Mouse (Mus musculus) megakaryocyte, adult 5-6 weeks (primary cell): ENCODE measurements at regions not wholly inside any gene's neighbourhood (a gene's known extent, or its start where the extent isn't known, plus 50 kb on each side); places are given as distances from the start of the nearest gene placed in this dataset.
"Not testable (repeated sequence)": the region's sequence is repeated elsewhere in the genome, so short reads cannot be mapped to it uniquely, and the experiment has no call there.

Experiments
- ATAC-seq: 2 replicates; pipeline ENCODE4 v1.8.0; 2016; ENCODE audit warnings: mild to moderate bottlenecking, inconsistent platforms; ENCODE audit not compliant: poor library complexity, severe bottlenecking

GRCm38 (mm10) chr13:7233399-7233798, 584.8 kb upstream of the Pfkp start:
- ATAC-seq, result no peak

DNA sequence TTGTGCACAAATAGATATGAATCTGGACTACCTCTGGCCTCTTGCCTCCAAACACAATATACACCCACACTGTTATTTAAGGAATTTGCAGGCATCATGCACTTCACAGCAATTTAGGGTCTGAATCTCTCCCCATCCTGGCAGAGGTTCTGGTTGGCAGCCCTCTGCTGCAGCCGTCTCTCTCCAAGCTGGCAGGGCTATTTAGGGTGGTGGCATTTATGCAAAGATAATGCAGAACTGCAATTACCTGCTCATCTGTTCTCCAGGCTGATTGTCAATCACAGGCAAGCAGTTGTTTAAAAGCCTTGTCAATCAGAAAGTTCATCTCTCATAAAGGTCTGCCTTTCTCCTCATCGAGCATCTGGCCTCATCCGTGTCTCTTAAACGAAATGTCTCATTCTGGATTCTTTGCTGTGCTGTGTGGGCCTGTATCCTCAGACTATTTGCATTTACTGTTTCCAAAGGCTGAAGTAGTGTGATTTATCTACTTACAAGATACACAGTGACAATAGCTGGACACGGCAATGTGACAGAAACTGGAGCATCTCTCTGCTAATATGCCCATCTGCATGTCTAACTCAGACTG, 558.1 kb upstream of the Pfkp start:
- no peak for ATAC-seq

DNA sequence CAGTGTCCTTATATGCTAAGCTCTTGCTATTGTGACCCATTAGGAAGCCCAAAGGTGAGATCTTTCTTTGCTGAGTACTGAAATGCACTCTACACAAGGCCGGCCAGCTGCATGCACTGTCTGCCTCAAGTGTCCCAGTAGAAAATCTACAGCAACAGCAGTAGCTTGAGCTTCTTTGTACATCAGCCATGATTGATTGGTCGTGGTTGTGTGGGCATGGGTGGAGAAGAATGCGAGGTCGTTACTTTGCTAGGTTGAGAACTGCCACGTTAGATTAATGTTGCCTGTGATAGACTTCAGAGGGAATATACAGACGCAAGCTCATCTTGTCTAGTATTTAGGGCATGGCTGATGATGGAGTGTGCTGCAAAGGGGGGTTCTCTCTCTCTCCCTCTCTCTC, 547.4 kb upstream of the Pfkp start:
- ATAC-seq, result no peak

DNA sequence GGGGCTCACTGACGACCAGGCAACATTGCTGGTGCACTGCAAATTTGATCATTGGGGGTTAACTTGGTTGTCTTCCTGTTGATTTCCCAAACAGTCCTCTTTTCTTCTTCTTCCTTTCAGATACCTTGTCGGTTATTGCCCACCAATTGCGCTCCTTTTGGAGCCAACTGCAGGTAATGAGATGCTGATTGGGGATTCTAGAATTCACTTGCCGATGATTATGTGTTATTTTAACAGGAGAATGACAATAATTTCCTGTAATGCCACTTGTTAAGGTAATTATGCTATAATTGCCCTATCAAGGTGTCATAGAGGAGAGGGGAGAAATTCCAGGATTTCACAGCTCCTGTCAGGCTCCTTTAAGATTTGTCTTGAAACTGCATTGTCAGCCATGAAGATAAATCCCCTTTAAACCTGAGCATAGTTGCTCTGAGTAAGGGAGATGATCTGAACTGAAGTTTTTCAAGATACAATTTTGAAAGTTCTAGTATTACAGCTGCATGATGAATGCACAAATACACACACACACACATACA, 533.7 kb upstream of the Pfkp start:
- no peak for ATAC-seq

DNA sequence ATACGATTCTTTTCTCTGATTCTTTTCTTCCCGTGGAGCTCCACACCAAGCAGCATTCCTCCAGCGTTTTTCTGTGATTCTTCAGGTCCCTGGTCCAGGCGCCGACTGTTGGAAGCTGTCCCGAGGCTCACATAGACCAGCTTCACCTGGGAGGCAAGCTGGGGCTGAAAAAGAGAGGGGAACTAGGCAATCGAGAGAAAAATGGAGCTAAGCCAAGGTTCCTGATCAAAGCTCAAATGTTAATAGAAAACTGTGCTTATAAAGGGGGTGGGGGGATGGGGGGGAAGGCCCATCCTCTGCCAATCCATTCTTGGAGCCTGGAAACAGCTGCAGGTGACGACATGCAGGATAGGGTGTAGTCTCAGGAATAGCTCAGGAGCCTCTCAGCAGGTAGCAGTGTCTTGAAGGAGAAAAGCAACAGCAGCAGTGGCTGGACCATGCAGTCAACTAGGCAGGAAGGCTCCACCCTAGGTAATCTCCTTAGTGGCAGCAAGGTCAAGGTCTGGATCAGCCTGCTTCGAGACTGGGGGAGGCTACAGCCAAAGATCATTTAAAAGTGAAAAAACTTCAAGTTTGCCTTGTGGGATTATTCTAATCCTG, 527.1 kb upstream of the Pfkp start:
- ATAC-seq, result no peak

DNA sequence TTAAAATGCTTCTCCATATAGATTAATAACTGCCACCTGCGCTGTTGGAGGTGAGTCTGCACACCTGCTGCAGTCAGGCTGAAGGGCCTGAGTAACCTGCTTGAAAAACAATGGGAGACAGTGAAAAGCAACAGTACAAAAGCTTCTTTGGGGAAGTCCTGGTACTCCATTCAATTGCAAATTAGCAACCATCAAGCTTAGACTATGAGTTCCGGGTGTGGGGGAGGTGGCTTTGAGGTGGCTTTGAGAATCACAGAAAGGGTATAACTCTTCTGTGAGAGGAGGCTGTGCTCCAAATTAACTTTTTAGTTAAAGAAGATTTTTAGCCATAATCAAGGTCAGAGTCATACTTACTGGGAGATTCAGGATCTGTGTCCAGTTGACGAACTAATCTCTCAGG, 521.5 kb upstream of the Pfkp start:
- ATAC-seq, result not testable (repeated sequence)

- ATAC-seq, result no peak
Measured at GRCm38 (mm10) chr13:7146337-7146736, 497.8 kb upstream of the Pfkp start.

DNA sequence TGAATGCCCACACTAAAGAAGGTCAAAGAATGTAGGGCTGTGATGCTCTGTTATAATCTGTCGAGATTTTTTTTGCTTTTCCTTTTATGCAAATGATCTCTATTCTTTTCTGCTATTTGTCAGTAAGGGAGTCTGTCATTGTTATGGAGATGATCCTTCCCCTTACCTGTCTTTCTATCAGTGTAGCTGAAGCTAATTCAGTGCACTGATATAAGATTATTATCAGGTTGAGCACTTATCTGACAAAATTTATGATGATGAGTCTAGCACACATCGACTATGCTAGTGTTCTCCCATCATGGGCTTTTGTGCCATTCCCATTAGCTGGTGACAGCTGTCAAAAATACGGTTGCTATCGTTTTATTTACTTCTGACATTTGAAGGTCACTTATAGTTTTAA, 462.0 kb upstream of the Pfkp start:
- no peak for ATAC-seq

DNA sequence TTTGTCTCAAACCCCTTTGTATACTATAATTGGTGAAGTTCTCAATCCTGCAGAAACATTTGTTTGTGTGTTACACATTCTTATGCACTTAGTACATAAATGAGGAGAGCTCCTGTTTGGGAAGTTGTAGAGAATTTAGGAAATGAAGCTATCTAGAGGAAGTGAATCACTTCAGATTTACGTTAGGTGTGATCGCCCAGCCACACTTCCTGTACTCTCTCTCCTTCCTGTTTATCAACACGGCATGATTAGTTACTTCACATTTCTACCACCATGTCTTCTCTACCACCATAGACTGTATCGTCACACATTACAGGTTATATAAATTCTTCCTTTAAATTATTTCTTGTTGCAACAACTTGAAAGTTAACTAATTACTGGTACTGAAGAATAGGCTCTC, 454.7 kb upstream of the Pfkp start:
- ATAC-seq, result peak; percentile 76

- ATAC-seq, result no peak
Measured at GRCm38 (mm10) chr13:7093072-7093649, 444.6 kb upstream of the Pfkp start.

- no peak for ATAC-seq
Measured at GRCm38 (mm10) chr13:7090916-7091315, 442.3 kb upstream of the Pfkp start.

DNA sequence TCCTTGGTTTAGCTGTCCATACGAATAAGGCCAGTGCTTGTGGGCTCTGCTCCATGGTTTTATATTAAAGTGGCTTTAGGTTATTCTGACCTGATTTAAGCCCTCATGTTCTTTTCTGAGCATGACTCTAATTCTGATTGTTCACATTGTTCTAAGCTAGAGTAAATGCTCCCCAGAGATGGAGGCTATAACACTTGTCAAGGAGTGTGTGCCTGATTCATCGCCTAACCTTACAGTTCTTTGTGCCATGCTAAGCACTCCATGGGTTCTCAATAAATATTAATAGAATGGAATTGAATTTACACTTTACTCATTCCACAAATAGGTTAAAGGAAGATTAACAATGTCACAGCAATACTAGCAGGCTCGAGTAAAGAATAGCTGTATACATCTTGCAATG, 417.6 kb upstream of the Pfkp start:
- ATAC-seq, result no peak

GRCm38 (mm10) chr13:7063717-7064116, 415.1 kb upstream of the Pfkp start:
- ATAC-seq, result no peak

DNA sequence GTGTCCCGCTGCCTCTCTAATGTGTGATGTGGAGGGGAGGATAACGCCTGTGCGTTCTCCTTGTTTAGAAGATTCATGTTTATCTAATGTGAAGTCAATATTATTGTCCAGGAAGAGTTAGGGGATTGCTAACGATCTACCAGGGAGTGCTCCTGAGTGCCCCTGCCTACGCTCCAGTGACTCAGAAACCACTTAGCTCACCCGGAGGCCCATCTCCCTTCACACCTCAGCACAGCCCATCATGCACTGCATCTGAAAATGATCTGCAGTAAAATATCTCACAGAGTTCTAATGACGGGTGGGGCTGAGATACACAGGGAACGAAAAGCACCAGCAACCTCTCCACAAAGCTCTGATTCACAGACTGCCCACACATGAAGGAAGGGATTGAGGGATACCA, 409.0 kb upstream of the Pfkp start:
- ATAC-seq, result no peak
